Mouse (Mus musculus) kidney, adult 8-10 months (tissue): Measurements from ENCODE around the gene Timp4.
"Not testable (repeated sequence)": the region's sequence is repeated elsewhere in the genome, so short reads cannot be mapped to it uniquely, and the experiment has no call there.

ENCODE experiments used
- DNase-seq, 2 experiments: peaks; one replicate each; pipeline ENCODE4 v3.0.0; 2022

Gene Timp4

GRCm38 (mm10) chr6:115251531-115251985, 447 bp downstream of the Timp4 start:
- DNase-seq, result no peak

GRCm38 (mm10) chr6:115245500-115246058, 6.4 kb downstream of the Timp4 start:
- no peak for DNase-seq

- no peak for DNase-seq
These were observed 7.8 kb downstream of the Timp4 start for GRCm38 (mm10) chr6:115244222-115244621.

- DNase-seq, result no peak
These were observed 10.1 kb downstream of the Timp4 start for GRCm38 (mm10) chr6:115241939-115242338.

- DNase-seq, result no peak
These were observed 10.8 kb downstream of the Timp4 start for GRCm38 (mm10) chr6:115241131-115241699.

GRCm38 (mm10) chr6:115240431-115240830, 11.6 kb downstream of the Timp4 start:
- not testable (repeated sequence) for DNase-seq

GRCm38 (mm10) chr6:115239335-115239734, 12.7 kb downstream of the Timp4 start:
- no peak for DNase-seq

- DNase-seq, result no peak
These were observed 13.7 kb downstream of the Timp4 start for GRCm38 (mm10) chr6:115238031-115239027.

- no peak for DNase-seq
These were observed 19.4 kb downstream of the Timp4 start for GRCm38 (mm10) chr6:115232562-115232961.

GRCm38 (mm10) chr6:115231836-115232235, 20.2 kb downstream of the Timp4 start:
- no peak for DNase-seq

- no peak for DNase-seq
These were observed 21.4 kb downstream of the Timp4 start for GRCm38 (mm10) chr6:115230557-115230956.

- DNase-seq, result peak; percentile 41 to 84
These were observed 24.5 kb downstream of the Timp4 start for GRCm38 (mm10) chr6:115227529-115227928.

GRCm38 (mm10) chr6:115227043-115227442, 25.0 kb downstream of the Timp4 start, which contains the start of gene Gm17482:
Gene Gm17482, plus strand, starts transcription at chr6:115227343.
- DNase-seq, result no peak

- no peak for DNase-seq
These were observed 26.5 kb downstream of the Timp4 start for GRCm38 (mm10) chr6:115225519-115225918.

- DNase-seq, result no peak
These were observed 30.8 kb downstream of the Timp4 start for GRCm38 (mm10) chr6:115221215-115221641.

GRCm38 (mm10) chr6:115213129-115213528, 38.9 kb downstream of the Timp4 start:
- DNase-seq, result no peak

GRCm38 (mm10) chr6:115212132-115212903, 39.7 kb downstream of the Timp4 start:
- DNase-seq, result no peak

- DNase-seq, result no peak
These were observed 41.2 kb downstream of the Timp4 start for GRCm38 (mm10) chr6:115210820-115211219.

- no peak for DNase-seq
These were observed 41.8 kb downstream of the Timp4 start for GRCm38 (mm10) chr6:115210187-115210586.

- no peak for DNase-seq
These were observed 49.0 kb downstream of the Timp4 start for GRCm38 (mm10) chr6:115203029-115203428.

GRCm38 (mm10) chr6:115200753-115201152, 51.3 kb downstream of the Timp4 start:
- no peak for DNase-seq
